Mouse (Mus musculus): ENCODE data around the gene Arfip1. TPM values are rescaled to one million over a fixed set of nuclear protein-coding genes. Genes with fewer than 3 reads are reported as not detected.

Gene Arfip1
- polyA plus RNA-seq, 1 experiment from 2014 or later: 21.9 TPM

GRCm38 (mm10) chr3:84472527-84472926 is 109.9 kb downstream of the Arfip1 start:
- H3K4me2 ChIP-seq: no peak overlapping the region
- H3K27ac ChIP-seq (replicated peaks): no peak overlapping the region
- H3K36me3 ChIP-seq: no peaks in the 10 kb centered on the region
- H3K9ac ChIP-seq (replicated peaks): no peak overlapping the region
- ATAC-seq (ENCODE audit: low FRiP score): no peak
- WGBS: 67% methylated on average over 3 of the region's 3 CpGs
- H3K4me3 ChIP-seq (replicated peaks): no peak overlapping the region
- no peaks in the 10 kb centered on the region for H3K9me3 ChIP-seq (replicated peaks)
- peaks cover 3% of the 10 kb centered on the region; the same call in 1 of the 2 replicates for H3K27me3 ChIP-seq (replicated peaks)
- H3K4me1 ChIP-seq: peaks cover 12% of the 10 kb centered on the region

GRCm38 (mm10) chr3:84471146-84471545 is 111.3 kb downstream of the Arfip1 start:
- H3K27me3 ChIP-seq (replicated peaks): no peaks in the 10 kb centered on the region
- no peaks in the 10 kb centered on the region for H3K36me3 ChIP-seq
- 88% methylated on average over 4 of the region's 4 CpGs for WGBS
- H3K9me3 ChIP-seq (replicated peaks): no peaks in the 10 kb centered on the region
- no peak overlapping the region for H3K9ac ChIP-seq (replicated peaks)
- no peak overlapping the region for H3K27ac ChIP-seq (replicated peaks)
- no peak overlapping the region for H3K4me2 ChIP-seq
- H3K4me3 ChIP-seq (replicated peaks): no peak overlapping the region
- H3K4me1 ChIP-seq: peaks cover 12% of the 10 kb centered on the region
- no peak for ATAC-seq (ENCODE audit: low FRiP score)

GRCm38 (mm10) chr3:84468111-84468453 is 114.3 kb downstream of the Arfip1 start:
- no peaks in the 10 kb centered on the region for H3K9me3 ChIP-seq (replicated peaks)
- 62% methylated on average over 4 of the region's 4 CpGs for WGBS
- H3K4me3 ChIP-seq (replicated peaks): no peak overlapping the region
- no peak overlapping the region for H3K27ac ChIP-seq (replicated peaks)
- H3K36me3 ChIP-seq: no peaks in the 10 kb centered on the region
- H3K9ac ChIP-seq (replicated peaks): no peak overlapping the region
- H3K27me3 ChIP-seq (replicated peaks): no peaks in the 10 kb centered on the region
- ATAC-seq (ENCODE audit: low FRiP score): no peak
- peaks cover 7% of the 10 kb centered on the region for H3K4me1 ChIP-seq
- no peak overlapping the region for H3K4me2 ChIP-seq

- 65% methylated on average over 10 of the region's 10 CpGs for WGBS
- ATAC-seq (ENCODE audit: low FRiP score): no peak
- Histone ChIP-seq H3K9me3 (replicated peaks) (no peaks in the 10 kb centered on the region), H3K4me2 (no peak overlapping the region), H3K9ac (replicated peaks) (no peak overlapping the region), H3K36me3 (no peaks in the 10 kb centered on the region), H3K27ac (replicated peaks) (no peak overlapping the region), H3K27me3 (replicated peaks) (no peaks in the 10 kb centered on the region), H3K4me1 (peaks cover 1% of the 10 kb centered on the region), H3K4me3 (replicated peaks) (no peak overlapping the region)
Measured at GRCm38 (mm10) chr3:84467419-84468110, 114.9 kb downstream of the Arfip1 start.

GRCm38 (mm10) chr3:84465822-84466500 is 116.5 kb downstream of the Arfip1 start:
- H3K4me2 ChIP-seq: no peak overlapping the region
- no peak for ATAC-seq (ENCODE audit: low FRiP score)
- 65% methylated on average over 6 of the region's 6 CpGs for WGBS

GRCm38 (mm10) chr3:84461687-84462086 is 120.7 kb downstream of the Arfip1 start:
- no peak overlapping the region for H3K27ac ChIP-seq (replicated peaks)
- H3K9me3 ChIP-seq (replicated peaks): no peaks in the 10 kb centered on the region
- 0 out of 2 replicates have a peak, but pooled peaks cover 7% of the 10 kb centered on the region for H3K4me1 ChIP-seq
- no peaks in the 10 kb centered on the region for H3K27me3 ChIP-seq (replicated peaks)
- no peak overlapping the region for H3K4me2 ChIP-seq
- H3K4me3 ChIP-seq (replicated peaks): no peak overlapping the region
- WGBS: 59% methylated on average over 4 of the region's 4 CpGs
- ATAC-seq (ENCODE audit: low FRiP score): no peak; the same call in 1 of the 2 replicates
- H3K36me3 ChIP-seq: no peaks in the 10 kb centered on the region
- H3K9ac ChIP-seq (replicated peaks): no peak overlapping the region

More at GRCm38 (mm10) chr3:84465822-84466500, 116.5 kb downstream of the Arfip1 start:
- Histone ChIP-seq H3K9ac (replicated peaks) (no peak overlapping the region), H3K4me1 (peaks cover under 1% of the 10 kb centered on the region; the same call in 1 of the 2 replicates), H3K36me3 (no peaks in the 10 kb centered on the region), H3K9me3 (replicated peaks) (no peaks in the 10 kb centered on the region), H3K27me3 (replicated peaks) (no peaks in the 10 kb centered on the region), H3K27ac (replicated peaks) (no peak overlapping the region), H3K4me3 (replicated peaks) (no peak overlapping the region)

GRCm38 (mm10) chr3:84460952-84461351 is 121.5 kb downstream of the Arfip1 start:
- Histone ChIP-seq H3K9ac (replicated peaks) (no peak overlapping the region), H3K4me2 (no peak overlapping the region), H3K9me3 (replicated peaks) (no peaks in the 10 kb centered on the region), H3K27me3 (replicated peaks) (no peaks in the 10 kb centered on the region), H3K36me3 (no peaks in the 10 kb centered on the region), H3K4me3 (replicated peaks) (no peak overlapping the region), H3K4me1 (0 out of 2 replicates have a peak, but pooled peaks cover 7% of the 10 kb centered on the region), H3K27ac (replicated peaks) (no peak overlapping the region)
- WGBS: 44% methylated on average over 12 of the region's 12 CpGs
- no peak for ATAC-seq (ENCODE audit: low FRiP score)

- H3K36me3 ChIP-seq: no peaks in the 10 kb centered on the region
- ATAC-seq (ENCODE audit: low FRiP score): no peak
- H3K4me2 ChIP-seq: no peak overlapping the region
- no peak overlapping the region for H3K27ac ChIP-seq (replicated peaks)
- H3K4me1 ChIP-seq: 0 out of 2 replicates have a peak, but pooled peaks cover 7% of the 10 kb centered on the region
- H3K27me3 ChIP-seq (replicated peaks): no peaks in the 10 kb centered on the region
- no peak overlapping the region for H3K9ac ChIP-seq (replicated peaks)
- H3K9me3 ChIP-seq (replicated peaks): no peaks in the 10 kb centered on the region
- H3K4me3 ChIP-seq (replicated peaks): no peak overlapping the region
- 40% methylated on average over 3 of the region's 3 CpGs for WGBS
Measured at GRCm38 (mm10) chr3:84460499-84460898, 121.9 kb downstream of the Arfip1 start.

- H3K27me3 ChIP-seq (replicated peaks): no peaks in the 10 kb centered on the region
- no peak overlapping the region for H3K4me3 ChIP-seq (replicated peaks)
- H3K9ac ChIP-seq (replicated peaks): no peak overlapping the region
- H3K9me3 ChIP-seq (replicated peaks): no peaks in the 10 kb centered on the region
- ATAC-seq (ENCODE audit: low FRiP score): no peak
- peaks cover 4% of the 10 kb centered on the region; the same call in 1 of the 2 replicates for H3K36me3 ChIP-seq
- 77% methylated on average over 12 of the region's 12 CpGs for WGBS
- H3K27ac ChIP-seq (replicated peaks): no peak overlapping the region
- no peak overlapping the region for H3K4me2 ChIP-seq
- H3K4me1 ChIP-seq: 0 out of 2 replicates have a peak, but pooled peaks cover 12% of the 10 kb centered on the region
Measured at GRCm38 (mm10) chr3:84455733-84456417, 126.5 kb downstream of the Arfip1 start.

- Histone ChIP-seq H3K9ac (replicated peaks) (no peak overlapping the region), H3K4me3 (replicated peaks) (no peak overlapping the region), H3K27ac (replicated peaks) (no peak overlapping the region), H3K4me2 (no peak overlapping the region), H3K4me1 (0 out of 2 replicates have a peak, but pooled peaks cover 6% of the 10 kb centered on the region), H3K9me3 (replicated peaks) (no peaks in the 10 kb centered on the region), H3K27me3 (replicated peaks) (no peaks in the 10 kb centered on the region), H3K36me3 (peaks cover 7% of the 10 kb centered on the region; the same call in 1 of the 2 replicates)
- WGBS: 63% methylated on average over 3 of the region's 3 CpGs
- ATAC-seq (ENCODE audit: low FRiP score): no peak
Measured at GRCm38 (mm10) chr3:84450651-84451050, 131.8 kb downstream of the Arfip1 start.

GRCm38 (mm10) chr3:84449015-84449414 is 133.4 kb downstream of the Arfip1 start:
- Histone ChIP-seq H3K27ac (replicated peaks) (no peak overlapping the region), H3K36me3 (peaks cover 11% of the 10 kb centered on the region; the same call in 1 of the 2 replicates), H3K9ac (replicated peaks) (no peak overlapping the region), H3K9me3 (replicated peaks) (no peaks in the 10 kb centered on the region), H3K4me1 (0 out of 2 replicates have a peak, but pooled peaks cover 6% of the 10 kb centered on the region), H3K4me3 (replicated peaks) (no peak overlapping the region), H3K4me2 (no peak overlapping the region), H3K27me3 (replicated peaks) (no peaks in the 10 kb centered on the region)
- no peak for ATAC-seq (ENCODE audit: low FRiP score)
- WGBS: 86% methylated on average over 9 of the region's 9 CpGs
